Mouse (Mus musculus) ES-E14 (cell line): Measurements from ENCODE around the gene Tpo. TPM values are rescaled to one million over a fixed set of nuclear protein-coding genes. Genes with fewer than 3 reads are reported as not detected.

Experiments used
- DNase-seq: peaks from one replicate; pipeline ENCODE4 v3.0.0-alpha.2; 2013; ENCODE audit warnings: low read depth, low spot score
- H3K27ac ChIP-seq: 2 replicates; pipeline ENCODE4 v1.5.1; 2012; ENCODE audit warnings: low read depth, mild to moderate bottlenecking, low read length, moderate library complexity, mixed read lengths; ENCODE audit not compliant: poor library complexity, insufficient read depth, severe bottlenecking
- H3K36me3 ChIP-seq: 2 replicates; pipeline ENCODE4 v1.6.1; 2012; ENCODE audit warnings: mild to moderate bottlenecking, low read length, moderate library complexity, mixed read lengths; ENCODE audit not compliant: control insufficient read depth, poor library complexity, insufficient read depth, severe bottlenecking
- H3K4me1 ChIP-seq, 2 experiments: fragments of 150-350 bp in 1 of 2; sonication (generic) in 1 of 2; 2 replicates each; pipeline ENCODE4 v1.6.1; 2012; ENCODE audit warnings: low read length in 2 of 2, mild to moderate bottlenecking in 1 of 2, mixed read lengths in 1 of 2; ENCODE audit not compliant: control insufficient read depth in 2 of 2, insufficient read depth in 2 of 2, poor library complexity in 1 of 2
- H3K4me3 ChIP-seq, 2 experiments: fragments of 150-350 bp in 1 of 2; sonication (generic) in 1 of 2; 2 replicates each; pipeline ENCODE4 v1.5.1; 2012; ENCODE audit warnings: low read length in 2 of 2, low read depth in 1 of 2, mild to moderate bottlenecking in 1 of 2, mixed read lengths in 1 of 2; ENCODE audit not compliant: insufficient read depth in 1 of 2, poor library complexity in 1 of 2, severe bottlenecking in 1 of 2
- H3K9ac ChIP-seq: 2 replicates; pipeline ENCODE4 v1.6.1; 2012; ENCODE audit warnings: low read depth, mild to moderate bottlenecking, low read length, mixed read lengths; ENCODE audit not compliant: poor library complexity, insufficient read depth, severe bottlenecking
- H3K9me3 ChIP-seq: fragments of 150-350 bp; sonication (generic); 2 replicates; pipeline ENCODE4 v1.6.1; 2012; ENCODE audit warnings: low read depth, mild to moderate bottlenecking, low read length; ENCODE audit not compliant: control insufficient read depth, insufficient read depth
- CHD2 ChIP-seq: IDR thresholded peaks from 2 replicates; pipeline ENCODE4 v1.6.1; 2014; ENCODE audit warnings: mild to moderate bottlenecking, low read depth, low read length, inconsistent platforms
- HCFC1 ChIP-seq: IDR thresholded peaks from 2 replicates; pipeline ENCODE4 v1.6.1; 2012; ENCODE audit warnings: low read length, inconsistent platforms, borderline replicate concordance; ENCODE audit not compliant: insufficient read depth
- MAFK ChIP-seq: IDR thresholded peaks from 2 replicates; pipeline ENCODE4 v1.6.1; 2014; ENCODE audit warnings: mild to moderate bottlenecking, low read depth, low read length, inconsistent platforms; ENCODE audit not compliant: insufficient read depth
- ZC3H11A ChIP-seq: IDR thresholded peaks from 2 replicates; pipeline ENCODE4 v1.6.1; 2012; ENCODE audit warnings: low read depth, mild to moderate bottlenecking, inconsistent platforms, low read length, borderline replicate concordance
- ZNF384 ChIP-seq: IDR thresholded peaks from 2 replicates; pipeline ENCODE4 v1.6.1; 2012; ENCODE audit warnings: low read depth, low read length, inconsistent platforms
- in situ Hi-C, 2 experiments: fragments of 600-800 bp; cut with MboI; formaldehyde crosslinking; loops; one replicate each; pipeline ENCODE4 v1.15.1; 2025; ENCODE audit warnings: low sequenced_read_pairs in 2 of 2, inconsistent platforms in 1 of 2; ENCODE audit not compliant: unreplicated experiment in 2 of 2
- total RNA-seq: library from RNA; depleted of rRNA; stranded (reverse); fragments of 300-350 nt; gene quantifications from 2 replicates; pipeline ENCODE4 v1.2.3, GENCODE M21; 2012; rRNA removed

Tpo gene
- 0.26 and 0.31 TPM in 2 replicates for total RNA-seq

GRCm38 (mm10) chr12:30132524-30132923, at the start of gene Tpo:
Tpo (minus strand) TSS chr12:30132624.
- Histone ChIP-seq H3K4me3 (no peak within 1 kb of the TSS), H3K27ac (no peak within 1 kb of the TSS), H3K4me1 (no peaks in the 10 kb centered on the region), H3K9ac (no peak within 1 kb of the TSS), H3K36me3 (no peaks in the 10 kb centered on the region), H3K9me3 (no peaks in the 10 kb centered on the region)
- in situ Hi-C loops: no loop called here
- DNase-seq: no peak
- TF ChIP-seq CHD2: no peak
- no peak for TF ChIP-seq MAFK
- no peak for TF ChIP-seq ZC3H11A
- no peak for TF ChIP-seq HCFC1
- no peak for TF ChIP-seq ZNF384

- no peak overlapping the region for H3K9ac ChIP-seq
- in situ Hi-C loops: no loop called here
Measured at GRCm38 (mm10) chr12:30181721-30182120, 49.3 kb upstream of the Tpo start.

GRCm38 (mm10) chr12:30179623-30180022, 47.2 kb upstream of the Tpo start:
- in situ Hi-C loops: no loop called here
- no peak for DNase-seq
- H3K4me1 ChIP-seq: no peaks in the 10 kb centered on the region
- no peak overlapping the region for H3K9ac ChIP-seq
- no peaks in the 10 kb centered on the region for H3K36me3 ChIP-seq
- TF ChIP-seq MAFK (no peak), ZNF384 (no peak), ZC3H11A (no peak), CHD2 (no peak), HCFC1 (no peak)
- H3K9me3 ChIP-seq: no peaks in the 10 kb centered on the region
- H3K27ac ChIP-seq: no peak overlapping the region
- H3K4me3 ChIP-seq: no peak overlapping the region

More at GRCm38 (mm10) chr12:30181721-30182120, 49.3 kb upstream of the Tpo start:
- H3K9me3 ChIP-seq: no peaks in the 10 kb centered on the region
- DNase-seq: no peak
- no peaks in the 10 kb centered on the region for H3K4me1 ChIP-seq
- TF ChIP-seq ZNF384 (no peak), CHD2 (no peak)
- no peaks in the 10 kb centered on the region for H3K36me3 ChIP-seq
- no peak overlapping the region for H3K27ac ChIP-seq
- no peak overlapping the region for H3K4me3 ChIP-seq

- no peaks in the 10 kb centered on the region for H3K4me1 ChIP-seq
- in situ Hi-C loops: no loop called here
- no peak overlapping the region for H3K27ac ChIP-seq
Measured at GRCm38 (mm10) chr12:30177966-30178365, 45.5 kb upstream of the Tpo start.

GRCm38 (mm10) chr12:30177529-30177928, 45.1 kb upstream of the Tpo start:
- H3K4me1 ChIP-seq: no peaks in the 10 kb centered on the region
- no peak overlapping the region for H3K4me3 ChIP-seq
- TF ChIP-seq ZC3H11A (no peak), CHD2 (no peak), ZNF384 (no peak), MAFK (no peak), HCFC1 (no peak)
- H3K36me3 ChIP-seq: no peaks in the 10 kb centered on the region
- H3K27ac ChIP-seq: no peak overlapping the region
- H3K9me3 ChIP-seq: no peaks in the 10 kb centered on the region
- no peak for DNase-seq
- in situ Hi-C loops: no loop called here
- no peak overlapping the region for H3K9ac ChIP-seq

More at GRCm38 (mm10) chr12:30177966-30178365, 45.5 kb upstream of the Tpo start:
- Histone ChIP-seq H3K9me3 (no peaks in the 10 kb centered on the region), H3K4me3 (no peak overlapping the region), H3K36me3 (no peaks in the 10 kb centered on the region), H3K9ac (no peak overlapping the region)
- no peak for TF ChIP-seq HCFC1
- no peak for TF ChIP-seq CHD2
- no peak for TF ChIP-seq ZC3H11A
- no peak for TF ChIP-seq ZNF384
- no peak for TF ChIP-seq MAFK
- DNase-seq: no peak
